Mouse (Mus musculus) heart, postnatal 10 days (tissue): ENCODE measurements around the gene Smg7. TPM values are rescaled to one million over a fixed set of nuclear protein-coding genes. Genes with fewer than 3 reads are reported as not detected.
"Not testable (repeated sequence)": the region's sequence is repeated elsewhere in the genome, so short reads cannot be mapped to it uniquely, and the experiment has no call there.

Experiments
- DNase-seq, 2 experiments: peaks; one replicate each; pipeline ENCODE4 v3.0.0; 2021
- intact Hi-C: fragments of 180-260 bp; cut with DNase I; formaldehyde crosslinking; loops from one replicate; pipeline ENCODE4 v1.15.1; 2025
- total RNA-seq, 2 experiments: library from RNA; stranded (reverse); gene quantifications; 2 replicates each; pipeline ENCODE4 v1.2.3; 2021

Gene Smg7
- total RNA-seq = 10 to 100 TPM; 47.5 to 49.8 TPM

DNA sequence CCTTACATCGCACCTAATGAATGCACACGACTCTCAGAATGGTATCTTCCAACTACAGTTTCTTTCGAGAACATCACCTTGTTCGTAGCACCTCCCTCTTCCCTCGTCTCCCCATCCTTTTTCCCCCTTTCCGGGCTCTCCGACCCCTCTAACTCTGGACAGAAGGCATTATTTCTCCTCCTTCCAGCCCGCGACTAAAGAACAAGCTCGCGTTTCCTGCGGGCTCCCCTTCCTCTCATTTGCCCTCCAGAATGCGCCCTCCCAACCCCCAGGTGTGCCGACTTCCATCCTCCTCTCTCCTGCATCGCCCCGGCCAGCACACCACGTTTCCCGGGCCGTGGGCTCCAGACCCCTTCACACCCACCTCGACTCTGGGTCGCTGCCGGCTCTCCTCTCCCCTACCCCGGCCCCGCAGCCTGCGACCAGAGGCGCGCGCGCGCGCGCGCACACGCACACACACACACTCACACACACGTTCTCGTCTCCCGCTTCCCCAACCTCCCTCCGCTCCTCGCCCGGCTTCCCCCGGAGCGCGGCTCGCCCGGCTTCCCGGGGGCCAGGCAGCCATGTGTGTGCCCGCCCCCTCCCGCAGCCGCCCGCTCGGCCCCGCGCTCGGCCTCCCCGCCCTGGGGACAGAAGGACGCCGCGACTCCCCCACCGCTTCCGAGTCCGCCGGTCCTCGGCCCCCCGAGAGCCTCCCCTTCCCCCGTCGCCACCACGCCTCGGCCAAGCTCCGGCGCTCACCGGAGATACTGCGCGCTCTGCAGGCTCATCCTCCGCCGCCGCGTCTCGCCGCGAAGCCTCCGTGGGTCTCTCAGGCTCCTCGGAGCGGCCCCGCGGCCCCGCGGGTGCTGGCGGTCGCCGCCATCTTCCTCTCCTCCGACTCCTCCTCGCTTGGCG lies at the start of gene Smg7:
Smg7 (minus strand) TSS at position 882 of the 900 bp plus-strand sequence.
- DNase-seq = peak in 1 of 2 experiments; percentile 75

DNA sequence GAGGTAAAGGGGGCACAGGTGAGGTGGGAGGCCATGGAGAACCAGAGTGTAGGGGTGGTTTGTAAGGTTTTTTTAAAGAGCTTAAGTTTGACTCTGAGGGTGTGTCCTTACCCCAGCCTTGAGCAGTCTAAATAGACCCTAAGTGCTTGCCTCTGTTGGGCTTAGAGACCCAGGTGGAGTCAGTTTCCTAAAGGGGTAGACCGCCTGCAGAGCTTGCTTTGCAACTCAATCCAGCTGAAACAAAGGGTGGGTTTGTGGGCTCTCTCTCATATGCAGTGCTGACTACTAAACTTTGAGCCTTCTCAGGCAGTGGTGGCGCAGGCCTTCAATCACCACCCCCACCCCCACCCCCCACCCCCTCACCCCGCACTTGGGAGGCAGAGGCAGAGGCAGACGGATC lies 40.5 kb upstream of the Smg7 start:
- DNase-seq = no peak
- intact Hi-C loops = no loop called here

More for the DNA sequence above, at the start of gene Smg7:
- intact Hi-C loops = loop anchor here (5.0 kb wide), 1 partner anchor 380 kb away; no protein-coding TSS in a partner anchor

DNA sequence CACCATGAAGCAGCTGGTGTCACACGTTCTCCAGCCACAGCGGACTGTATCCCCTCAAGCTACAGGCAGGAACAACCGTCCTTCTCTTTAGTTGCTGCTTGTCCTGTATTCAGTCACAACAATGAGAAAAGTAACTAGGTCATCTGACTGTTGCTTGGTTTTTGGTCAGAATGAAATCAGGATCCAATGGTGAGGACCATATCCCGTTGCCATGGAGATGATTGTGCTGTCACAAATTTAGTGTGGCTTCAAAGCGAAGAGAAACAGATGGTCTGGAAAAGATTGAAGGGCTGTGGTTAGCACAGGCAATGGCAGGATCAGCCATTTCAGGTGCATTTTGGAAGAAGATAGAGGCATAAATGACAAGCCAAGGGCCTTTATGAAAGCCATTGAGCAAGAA lies 33.9 kb upstream of the Smg7 start:
- no peak for DNase-seq
- intact Hi-C loops = no loop called here

DNA sequence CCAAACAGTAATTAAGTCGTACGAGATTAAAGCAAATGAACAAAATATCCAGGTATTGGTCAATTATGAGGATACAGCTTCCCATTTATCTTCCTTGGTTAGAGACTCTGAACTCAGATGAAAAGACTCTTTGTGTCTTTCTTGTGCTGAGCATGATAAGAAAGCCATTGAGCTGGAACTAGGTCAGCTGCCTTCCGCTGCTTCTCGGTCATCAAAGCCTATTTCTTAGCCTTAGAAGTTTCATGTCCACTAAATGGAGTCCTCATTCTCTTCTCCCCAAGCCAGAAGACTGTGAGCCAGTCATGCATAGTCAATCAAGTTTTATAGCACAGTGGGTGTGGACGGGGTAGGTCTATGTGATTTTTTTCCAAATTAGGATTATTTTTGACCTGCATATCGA lies 33.0 kb upstream of the Smg7 start:
- intact Hi-C loops = no loop called here
- DNase-seq = no peak

DNA sequence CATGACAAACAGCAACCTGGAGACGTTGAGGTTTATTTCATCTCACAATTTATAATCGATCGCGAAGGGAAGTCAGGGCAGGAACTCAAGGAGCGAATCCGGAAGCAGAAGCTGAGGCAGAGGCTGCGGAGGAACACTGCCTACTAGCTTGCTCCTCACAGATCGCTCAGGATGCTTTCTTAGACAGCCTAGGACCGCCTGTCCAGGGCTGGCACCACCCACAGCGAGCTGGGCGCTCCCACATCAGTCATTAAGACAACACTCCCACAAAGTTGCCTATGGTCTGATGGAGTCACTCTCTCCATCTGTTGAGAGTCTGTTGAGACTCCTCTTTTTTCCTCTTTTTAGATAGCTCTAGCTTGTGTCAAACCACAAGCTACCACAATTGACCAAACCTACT lies 31.5 kb upstream of the Smg7 start:
- intact Hi-C loops = no loop called here
- no peak for DNase-seq

DNA sequence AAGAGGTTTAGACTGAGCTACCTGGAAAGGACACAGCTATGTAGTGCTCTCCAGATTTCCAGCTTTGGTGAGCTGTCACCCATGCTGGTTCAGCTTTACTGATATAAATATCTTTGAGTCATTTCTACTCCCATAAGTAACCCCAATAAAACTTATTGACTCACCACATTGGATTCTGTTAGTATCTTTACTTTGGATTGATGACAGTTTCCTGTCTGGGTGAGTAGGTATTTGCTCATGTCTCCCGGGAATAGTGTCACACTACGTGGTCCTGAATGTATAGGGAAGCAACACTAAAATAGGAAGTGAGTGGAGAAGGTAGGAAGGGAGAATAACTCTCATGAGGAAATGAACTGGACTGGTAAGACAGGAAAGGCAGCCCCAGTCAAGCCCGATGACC lies 19.3 kb upstream of the Smg7 start:
- DNase-seq = no peak
- intact Hi-C loops = no loop called here

DNA sequence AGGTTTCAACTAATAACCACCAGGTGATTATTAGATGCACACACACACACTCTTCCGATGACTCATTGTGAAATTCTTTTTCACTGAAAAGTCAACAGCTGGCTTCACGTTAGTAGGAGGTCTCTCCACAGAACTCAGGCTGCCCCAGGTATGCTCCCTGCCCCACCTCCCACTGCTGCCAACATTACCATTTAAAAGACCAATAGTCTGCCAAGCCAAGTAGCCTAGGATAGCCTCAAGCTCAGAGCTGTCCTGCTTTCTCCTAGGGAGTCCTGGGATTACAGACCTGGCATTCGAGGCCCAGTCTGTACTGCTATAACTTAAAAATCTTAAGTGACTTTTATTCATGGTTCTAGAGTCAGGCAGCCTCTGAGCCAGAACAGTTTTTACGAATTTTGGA lies 15.2 kb upstream of the Smg7 start:
- DNase-seq = no peak
- intact Hi-C loops = no loop called here

DNA sequence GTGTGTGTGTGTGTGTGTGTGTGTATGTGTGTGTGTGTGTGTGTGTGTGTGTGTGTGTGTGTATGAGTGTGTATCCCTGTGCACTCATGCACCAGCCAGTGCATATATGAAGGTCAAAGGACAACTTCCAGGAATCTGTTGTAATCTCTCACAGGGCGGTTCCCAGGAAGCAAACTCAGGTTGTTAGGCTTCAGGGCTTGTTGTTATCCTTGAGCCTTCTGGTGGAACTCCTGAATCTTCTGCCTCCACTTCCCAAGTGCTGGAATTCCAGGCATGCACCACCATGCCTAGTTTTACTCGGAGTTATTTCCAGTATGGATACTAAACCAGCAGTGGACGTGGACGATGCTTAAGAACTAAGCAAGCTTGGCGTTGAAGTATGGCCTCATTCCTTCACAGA lies 14.5 kb upstream of the Smg7 start:
- intact Hi-C loops = no loop called here
- DNase-seq = no peak

DNA sequence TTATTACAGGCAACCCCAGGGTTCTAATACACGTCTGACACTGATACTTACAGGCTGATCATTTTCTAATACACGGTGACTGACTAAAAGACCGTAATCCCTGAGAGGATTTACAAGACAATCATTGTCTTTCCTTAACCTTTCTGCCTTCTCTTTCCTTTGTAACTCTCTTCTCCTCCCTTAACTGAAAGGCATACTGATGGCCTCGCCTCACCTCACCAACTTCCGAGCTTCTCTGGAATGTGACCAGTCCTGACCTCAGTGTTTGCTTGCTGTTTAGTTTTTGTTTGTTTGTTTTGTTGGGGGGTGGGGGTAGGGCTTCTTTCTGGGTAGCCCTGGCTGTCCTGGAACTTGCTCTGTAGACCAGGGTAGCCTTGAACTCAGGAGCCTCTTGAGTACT lies 13.3 kb upstream of the Smg7 start:
- intact Hi-C loops = no loop called here
- no peak for DNase-seq

DNA sequence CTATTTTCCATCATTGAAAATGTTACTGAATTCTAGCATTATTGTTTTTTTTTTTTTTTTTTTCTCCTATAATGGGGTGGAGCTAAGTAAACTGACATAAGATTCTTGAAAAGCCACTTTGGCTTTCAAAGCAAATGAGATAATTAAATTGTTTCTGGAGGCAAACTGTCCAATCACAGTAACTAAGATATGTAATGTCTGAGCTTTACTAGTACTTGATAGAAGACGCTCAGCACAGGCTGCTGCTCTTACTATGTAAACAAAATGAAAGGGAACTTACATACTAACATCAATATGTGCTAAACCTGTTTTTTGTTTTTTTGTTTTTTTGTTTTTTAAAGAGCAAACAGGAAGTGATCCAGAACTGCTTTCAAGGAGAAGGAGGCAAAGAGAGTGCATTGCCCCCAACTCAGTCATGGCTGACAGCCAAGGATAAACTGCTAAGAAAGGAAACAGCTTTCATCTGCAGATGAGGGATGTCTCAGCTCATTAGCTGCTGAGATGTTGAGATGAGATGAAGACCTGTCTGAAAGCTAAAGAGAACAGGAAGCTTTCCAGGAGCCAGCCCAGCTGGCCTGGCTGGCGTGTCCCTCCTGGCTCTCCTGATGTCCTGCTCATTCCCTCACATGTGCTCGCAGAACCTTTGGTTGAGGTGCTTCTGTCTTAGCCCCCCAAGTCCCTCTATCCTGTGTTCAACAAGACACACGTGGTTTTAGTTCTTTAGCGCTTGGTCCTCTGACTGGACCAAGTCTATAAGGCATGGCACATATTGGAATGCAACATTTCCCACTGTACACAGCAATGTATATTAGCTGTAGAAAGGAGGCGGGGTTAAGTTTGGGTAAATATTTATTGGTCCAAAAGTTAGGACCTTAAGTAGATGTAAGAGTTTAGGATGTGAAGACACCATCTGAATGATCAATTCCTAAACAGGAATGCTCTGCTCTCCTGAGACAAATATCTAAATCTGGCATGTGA lies 11.3 kb upstream of the Smg7 start:
- intact Hi-C loops = no loop called here
- peak in 1 of 2 experiments; percentile 3 for DNase-seq

DNA sequence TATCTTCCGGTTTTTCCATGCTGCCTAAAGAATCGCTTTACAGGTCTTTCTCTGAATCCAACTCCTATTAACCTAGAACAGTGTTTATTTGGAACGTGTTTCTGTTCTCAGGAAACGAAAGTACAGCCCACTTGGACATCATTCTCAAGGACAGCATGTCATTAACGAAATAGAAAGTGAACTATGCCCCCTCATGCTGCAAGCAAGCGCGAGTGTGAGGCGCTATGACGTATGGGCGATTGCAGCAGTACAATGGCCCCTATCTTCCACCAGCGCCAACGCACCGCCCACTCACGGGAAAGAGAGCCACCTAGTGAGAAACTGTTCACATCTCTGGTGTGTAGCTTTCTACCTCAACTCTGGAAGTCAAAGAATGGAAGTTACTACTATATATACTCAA lies 2.0 kb upstream of the Smg7 start:
- peak; percentile 87 to 88 for DNase-seq
- intact Hi-C loops = loop anchor here (1.0 to 5.0 kb wide), 3 partner anchors 114 to 382 kb away; no protein-coding TSS in a partner anchor

DNA sequence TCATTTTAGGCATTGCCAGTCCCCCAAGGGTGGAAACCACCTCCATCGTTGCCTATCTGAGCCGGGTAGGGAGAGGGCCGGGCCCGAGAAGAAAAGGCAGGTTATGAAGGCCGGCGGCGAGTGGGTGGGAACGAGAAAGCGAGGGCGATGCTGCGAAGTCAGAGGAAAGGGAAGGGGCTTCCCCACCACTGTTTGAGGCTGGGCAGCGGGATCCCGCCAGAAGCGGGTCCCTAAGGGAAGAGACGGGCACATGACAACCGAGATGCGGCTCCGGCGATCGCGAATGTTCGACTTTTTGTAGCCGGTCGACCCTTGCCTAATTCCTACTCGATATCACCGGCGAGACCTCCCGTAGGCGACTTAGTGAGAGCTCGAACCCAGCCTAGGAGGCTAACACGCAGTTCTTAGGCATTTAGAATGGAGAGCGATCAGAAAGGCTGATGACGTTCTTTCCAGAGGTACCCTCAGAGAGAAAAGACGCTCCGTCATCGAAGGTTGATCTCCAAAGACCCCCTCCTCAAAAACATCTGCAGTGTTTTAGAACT lies 1.2 kb upstream of the Smg7 start:
- DNase-seq = no peak

DNA sequence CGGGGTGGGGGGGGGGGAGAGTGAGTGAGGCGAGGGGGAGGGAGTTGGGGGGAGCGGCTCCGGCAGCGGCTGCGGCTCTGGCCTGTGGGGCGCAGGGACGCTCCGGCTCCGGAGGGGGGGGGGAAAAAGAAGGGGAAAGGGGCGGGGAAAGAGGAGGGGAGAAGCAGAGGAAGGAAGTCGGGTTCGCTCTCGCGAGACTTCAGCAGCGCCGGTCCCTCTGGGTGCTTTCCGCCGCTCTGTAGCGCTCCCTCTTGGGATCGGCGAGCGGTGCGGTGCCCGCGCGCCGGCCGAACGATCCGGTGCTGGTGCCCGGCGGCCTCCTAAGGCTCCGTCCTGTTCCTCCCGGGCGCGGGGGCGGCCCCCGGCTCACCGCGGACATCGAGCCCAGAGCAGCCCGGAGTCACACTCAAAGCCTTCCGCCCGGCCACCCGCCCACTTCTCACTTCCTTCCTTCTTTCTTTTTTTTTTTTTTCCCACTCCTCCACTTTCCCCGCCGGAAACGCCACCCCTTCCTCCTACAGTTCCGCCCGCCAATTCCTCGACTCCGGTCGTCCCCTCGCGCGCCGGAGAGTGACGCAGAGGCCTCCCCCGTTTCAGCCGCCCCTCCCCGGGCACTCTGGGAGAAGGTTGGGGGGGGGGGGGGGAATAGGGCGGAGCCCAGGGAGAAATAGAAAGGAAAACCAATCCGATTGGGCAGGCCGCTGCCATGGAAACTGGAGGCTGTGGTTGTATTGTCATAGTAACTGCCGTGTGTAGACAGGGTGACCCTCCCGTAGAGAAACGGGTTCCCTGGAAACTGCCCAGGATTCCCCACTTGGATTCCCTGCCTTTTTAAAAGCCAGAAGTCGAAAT lies 445 bp upstream of the Smg7 start:
- intact Hi-C loops = loop anchor here (5.0 kb wide), 1 partner anchor 381 kb away; no protein-coding TSS in a partner anchor
- peak; percentile 95 to 97 for DNase-seq

More for the DNA sequence above, 1.2 kb upstream of the Smg7 start:
- intact Hi-C loops = loop anchor here (1.0 to 5.0 kb wide), 3 partner anchors 113 to 381 kb away; no protein-coding TSS in a partner anchor

DNA sequence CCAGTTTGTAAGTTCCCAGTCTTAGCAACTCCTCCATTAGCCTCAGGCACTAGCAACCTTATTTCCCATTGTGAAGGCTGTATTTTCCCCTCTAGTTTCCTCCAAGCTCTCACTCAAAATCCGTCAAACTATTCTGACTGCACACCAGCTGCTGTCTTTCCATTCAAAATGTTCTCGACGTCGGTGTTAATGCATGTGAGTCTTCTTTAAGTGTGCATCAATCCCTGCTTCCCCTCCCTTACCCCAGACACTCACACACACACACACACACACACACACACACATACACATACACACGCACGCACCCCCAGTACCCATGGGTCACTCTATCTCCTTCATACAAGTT lies 1.1 kb downstream of the Smg7 start:
- intact Hi-C loops = loop anchor here (5.0 kb wide), 1 partner anchor 379 kb away; no protein-coding TSS in a partner anchor
- DNase-seq = no peak

DNA sequence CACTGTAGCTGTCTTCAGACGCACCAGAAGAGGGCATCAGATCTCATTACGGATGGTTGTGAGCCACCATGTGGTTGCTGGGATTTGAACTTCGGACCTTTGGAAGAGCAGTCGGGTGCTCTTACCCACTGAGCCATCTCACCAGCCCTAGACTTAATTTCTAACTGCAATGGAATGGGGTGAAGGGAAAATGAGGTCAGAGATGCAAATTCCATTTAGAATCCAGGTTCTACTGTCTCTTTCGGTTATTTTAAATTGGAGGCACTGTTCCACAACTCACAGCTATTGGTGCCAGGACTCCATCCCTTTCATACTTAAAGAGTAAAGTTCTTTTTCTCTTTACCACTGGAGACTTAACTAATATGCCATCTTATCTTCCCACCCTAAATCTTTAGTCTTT lies 14.4 kb downstream of the Smg7 start:
- intact Hi-C loops, DNase-seq: not testable (repeated sequence)

DNA sequence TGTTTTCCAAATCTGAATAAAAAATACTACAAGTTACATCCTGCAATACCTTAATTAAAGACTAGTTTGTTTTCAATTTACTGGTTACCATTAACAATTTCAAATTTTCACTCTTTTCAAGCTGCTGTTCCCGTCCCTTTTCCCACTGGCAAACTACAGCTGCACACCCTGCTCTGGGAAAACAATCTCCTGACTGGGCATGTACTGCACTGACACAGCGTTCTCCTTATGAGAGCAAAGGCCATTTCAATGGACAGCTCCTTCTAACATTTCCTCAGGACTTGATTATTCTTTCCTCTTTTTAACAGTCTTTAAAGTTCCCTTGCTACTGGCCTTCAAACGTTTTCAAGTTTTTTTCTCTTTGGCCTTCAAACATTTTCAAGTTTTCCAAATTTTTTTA lies 31.4 kb downstream of the Smg7 start:
- DNase-seq = peak; percentile 5 to 8
- intact Hi-C loops = no loop called here

DNA sequence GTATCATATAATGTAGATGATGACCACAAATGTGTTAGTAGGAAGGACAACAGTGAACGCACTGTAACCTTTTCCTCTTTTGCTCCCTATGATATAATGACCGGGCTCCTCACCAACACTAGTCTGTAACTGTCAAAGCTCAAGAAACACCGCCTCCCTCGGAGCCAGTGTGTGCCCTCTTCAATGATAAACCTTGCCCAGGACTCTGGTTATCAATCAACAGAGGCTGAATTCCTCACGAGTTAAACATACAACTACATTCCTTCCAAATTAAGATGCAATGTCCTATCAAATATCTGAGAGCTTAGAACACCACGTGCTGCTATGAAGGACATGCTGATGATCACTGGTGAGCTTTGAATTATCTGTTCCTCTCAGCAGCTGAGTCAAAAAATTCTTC lies 32.5 kb downstream of the Smg7 start:
- DNase-seq = no peak
- intact Hi-C loops = no loop called here

DNA sequence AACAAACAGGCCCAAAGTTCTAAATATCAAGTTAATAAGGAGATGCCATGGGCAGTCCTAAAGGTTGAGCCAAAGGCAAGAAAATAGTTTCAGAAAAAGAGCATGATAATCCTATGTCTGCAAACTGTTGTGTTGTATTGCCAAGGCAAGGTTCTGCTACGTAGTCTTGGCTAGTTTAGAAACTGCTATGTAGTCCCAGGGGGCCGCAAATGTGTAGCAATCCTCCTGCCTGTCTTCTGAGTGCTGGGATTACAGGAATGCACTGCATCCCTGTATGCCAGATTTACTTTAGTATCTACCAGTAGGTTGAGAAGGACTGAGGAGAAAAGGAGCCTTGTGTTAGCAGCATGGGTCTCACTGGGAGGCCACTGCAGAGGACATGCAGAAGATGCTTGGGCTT lies 55.6 kb downstream of the Smg7 start:
- intact Hi-C loops = no loop called here
- no peak for DNase-seq

DNA sequence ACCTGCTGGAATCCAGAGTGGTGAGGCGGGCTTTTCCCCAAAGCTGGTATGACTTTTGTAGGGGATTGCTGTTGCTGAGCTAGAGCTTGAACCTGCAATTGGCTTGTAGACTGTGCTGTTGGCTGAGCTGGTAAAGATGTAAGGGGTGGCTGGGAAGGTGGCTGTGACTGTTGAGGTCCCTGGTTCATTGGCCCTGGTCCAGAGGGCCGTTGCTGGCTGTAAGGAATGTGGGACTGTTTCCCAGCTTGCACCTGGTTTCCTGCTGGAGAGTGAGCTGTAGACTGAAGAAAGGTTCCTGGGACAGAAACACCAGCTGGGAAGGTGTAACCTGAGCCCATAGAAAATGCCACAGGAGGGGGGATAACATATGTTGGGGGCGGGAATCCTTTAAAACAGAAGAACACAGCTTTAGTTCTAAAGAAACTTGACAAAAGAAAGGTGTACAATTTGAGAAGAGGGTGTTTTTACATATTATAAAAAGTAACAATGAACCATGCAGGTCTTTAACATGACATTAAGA lies 57.2 kb downstream of the Smg7 start:
- intact Hi-C loops = no loop called here
- no peak for DNase-seq

DNA sequence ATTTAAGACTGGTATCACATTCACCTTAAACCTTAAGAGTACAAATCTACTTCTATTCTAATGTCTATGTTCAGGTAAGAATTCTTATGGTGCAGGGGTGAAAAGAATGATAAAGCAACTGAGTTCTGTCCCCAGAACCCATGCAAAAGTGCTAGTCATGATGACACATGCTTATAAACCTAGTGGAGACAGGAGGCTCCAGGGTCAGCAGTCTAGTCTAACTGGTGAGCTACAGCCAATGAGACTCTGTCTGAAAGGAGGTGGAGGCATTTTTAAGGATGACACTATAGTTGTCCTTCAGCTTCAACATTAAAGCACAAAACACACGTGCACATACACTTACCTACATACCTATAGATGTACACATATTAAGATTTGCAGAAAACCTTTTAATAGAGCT lies 57.8 kb downstream of the Smg7 start:
- intact Hi-C loops = no loop called here
- DNase-seq = no peak
